Mouse (Mus musculus): ENCODE data around the gene Cask. TPM values are rescaled to one million over a fixed set of nuclear protein-coding genes. Genes with fewer than 3 reads are reported as not detected.

Gene Cask
- 1 to 10 TPM in 1 of 2 experiments, under 1 TPM in 1; 0.55 to 7.3 TPM for polyA plus RNA-seq (2012; fragmentation: generic; extraction: Trizol)

DNA sequence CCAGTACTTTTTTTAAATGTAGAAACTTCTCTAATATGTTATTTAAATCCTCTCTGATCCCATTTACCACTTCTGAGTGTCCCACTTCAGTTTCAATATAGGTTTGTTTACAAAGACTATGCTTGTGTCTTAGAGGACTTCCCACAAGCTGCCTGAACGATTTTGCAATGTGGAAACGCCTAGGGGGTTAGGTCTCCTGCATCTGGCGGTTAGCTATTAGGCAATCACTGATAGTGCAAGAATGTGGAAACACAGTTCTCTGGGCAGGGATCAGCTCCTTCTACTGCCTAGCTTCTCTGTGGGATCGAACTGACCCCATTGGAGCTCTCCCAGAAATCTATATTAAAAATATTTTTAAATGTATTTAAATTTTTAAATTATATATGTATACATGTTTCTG lies at the start of gene Cask:
TSS of gene Cask (minus strand) at position 83 of the 400 bp plus-strand sequence.

DNA sequence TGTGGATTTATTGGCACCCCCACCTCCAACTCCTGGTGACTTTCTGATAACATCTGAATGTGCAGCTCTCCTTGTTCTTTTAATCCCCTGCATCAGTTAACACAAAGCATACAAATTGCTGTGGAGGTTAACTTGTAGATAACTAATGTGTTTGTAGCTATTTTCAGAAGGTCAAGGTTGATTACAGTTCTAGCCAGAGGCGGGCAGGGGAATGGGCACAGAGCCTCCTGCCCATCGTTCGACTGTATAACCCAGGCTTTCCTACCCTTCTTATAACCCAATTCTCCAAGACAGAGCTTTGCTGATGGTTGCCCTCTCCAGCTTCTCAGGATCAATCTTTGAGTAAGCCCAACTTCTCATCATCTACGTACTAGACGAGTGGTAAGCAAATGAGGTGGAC lies 190.1 kb downstream of the Cask start, which contains the start of gene Gpr82:
TSS of gene Gpr82 (plus strand) at position 301 of the 400 bp plus-strand sequence.

DNA sequence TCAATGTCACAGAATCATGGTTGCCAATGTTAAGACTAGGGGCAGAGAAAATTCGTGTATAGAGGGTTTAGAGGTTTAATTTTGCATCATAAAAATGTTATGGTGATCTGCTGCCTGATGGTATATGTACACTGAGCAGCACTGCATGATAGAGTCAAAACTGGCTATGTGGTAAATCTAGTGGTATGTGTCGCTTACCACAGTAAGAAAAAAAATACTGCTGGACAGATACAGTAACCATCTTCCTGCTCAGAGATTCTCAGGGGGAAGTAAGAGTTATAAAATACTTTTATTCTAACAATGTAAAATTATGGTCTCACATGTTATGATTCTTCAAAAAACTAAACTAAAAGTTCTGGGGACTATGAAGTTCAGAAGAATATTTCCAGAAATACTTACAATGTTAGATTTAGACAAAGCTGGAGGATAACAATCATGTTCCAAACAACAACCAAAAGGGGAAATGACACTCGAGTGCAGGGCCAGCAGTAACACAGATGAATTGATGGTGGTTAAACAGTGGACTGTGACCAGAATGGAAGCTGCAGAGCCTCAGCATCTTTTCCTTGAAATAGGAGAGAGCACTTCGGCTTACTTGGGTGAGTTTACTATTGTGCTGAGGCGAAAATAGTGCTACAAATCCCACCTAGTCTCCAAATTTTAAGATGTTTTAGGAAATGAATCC lies 219.4 kb downstream of the Cask start, which contains the start of gene Gpr34:
TSS of gene Gpr34 (plus strand) at position 491 of the 685 bp plus-strand sequence.

Other genes starting within 250 kb of the Cask start
- gene Gpr34, start 219.3 kb downstream of the Cask start, polyA plus RNA-seq (2012; fragmentation: generic; extraction: Trizol) = under 1 TPM in 1 of 2 experiments, not detected in 1; 0.05 TPM
- gene Gpr82, start 190.0 kb downstream of the Cask start, polyA plus RNA-seq (2012; fragmentation: generic; extraction: Trizol) = not detected

Measured in C3H10T1/2 (cell line).